Mouse (Mus musculus) CH12.LX (cell line): Measurements from ENCODE around the gene Zfp697.

Experiments
- CTCF ChIP-seq, 2 experiments: IDR thresholded peaks in 1 of 2; conservative IDR thresholded peaks in 1 of 2; 2 replicates each; pipeline ENCODE4 v1.5.1; 2011 to 2012; ENCODE audit warnings: low read depth in 2 of 2, low read length in 2 of 2, improper control_type of control experiment in 1 of 2, inconsistent platforms in 1 of 2, mild to moderate bottlenecking in 1 of 2, moderate library complexity in 1 of 2
- JUND ChIP-seq: conservative IDR thresholded peaks from 2 replicates; pipeline ENCODE4 v1.6.1; 2011; ENCODE audit warnings: low read depth, low read length, improper control_type of control experiment
- POLR2A ChIP-seq: IDR thresholded peaks from 2 replicates; pipeline ENCODE4 v1.6.1; 2011; ENCODE audit warnings: low read depth, mild to moderate bottlenecking, improper control_type of control experiment, low read length

DNA sequence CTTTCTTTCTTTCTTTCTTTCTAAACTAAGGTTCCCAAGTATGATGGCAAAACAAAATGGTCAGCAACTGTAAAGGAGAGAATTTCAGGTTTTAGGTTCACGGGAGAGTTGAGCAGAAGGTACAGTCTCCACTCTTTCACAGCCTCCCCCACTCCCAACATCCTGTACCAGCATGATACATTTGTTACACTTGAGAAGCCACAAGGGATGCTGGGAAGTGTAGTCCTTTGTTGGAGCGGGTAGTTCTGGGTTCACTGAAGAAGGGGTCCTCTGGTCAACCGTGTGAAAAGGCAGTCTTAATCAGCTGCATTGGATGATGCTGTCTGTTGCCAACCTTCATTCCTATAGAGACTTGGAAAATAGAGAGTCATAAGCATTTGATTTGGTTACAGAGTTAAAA lies 7.0 kb downstream of the Zfp697 start:
- TF ChIP-seq CTCF (conservative IDR thresholded peaks at IDR 0.05 in 1 of 2, IDR thresholded peaks at IDR 0.05 in 1 of 2; ENCODE audit: low read depth in 2 of 2, low read length in 2 of 2) (no peak), JUND (no peak), POLR2A (no peak)
